In the genomic region with DNA sequence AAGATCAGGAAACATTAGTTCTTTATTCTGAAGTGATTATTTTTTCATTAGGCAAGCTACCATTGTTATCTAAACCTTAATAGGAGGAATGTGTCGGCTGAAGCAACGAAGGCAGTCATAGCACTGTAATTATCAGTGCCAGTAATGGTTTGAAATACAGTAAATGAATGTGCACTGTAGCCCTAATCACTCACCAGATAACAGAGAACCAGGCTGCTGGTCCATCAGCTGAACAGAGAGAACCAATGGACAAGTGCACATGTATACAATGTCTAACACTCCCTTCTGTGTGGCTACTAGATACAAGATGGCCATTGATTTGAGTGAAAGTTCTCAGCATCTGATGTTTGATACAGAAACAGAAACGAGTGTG, we compare ENCODE assay signal across 23 mouse cellular contexts.
DNase-seq lines count a peak whose midpoint lies in the region; ATAC-seq and TF ChIP-seq lines count a peak whose summit lies in the region.
"Had no signal": no experiment of that assay in that cellular context is flagged by ENCODE, and none has a peak within 500 bp of the region (broad histone marks: within the 10 kb centered on the region; RNA-seq: fewer than 3 reads in every experiment).

No protein-coding gene starts in this region.

- no peak for DNase-seq in forebrain, postnatal 0 days
- DNase-seq in heart, adult 11 months = peak; percentile 23
- no peak for DNase-seq in heart, postnatal 10 days
- DNase-seq in neural tube, embryonic 10.5 days (ENCODE audit: extremely low spot score, low spot score) = no peak
- DNase-seq: adrenal gland, postnatal 10 days; adrenal gland, postnatal 36 days; B cell, adult 2 months; cerebellum, adult 18-20 months; cerebellum, adult 9-10 months; cerebellum, postnatal 14 days; gastrocnemius, postnatal 25 days; heart, adult 2 months; kidney, adult 11 months; kidney, adult 8-10 months had no signal

- WGBS in forebrain, embryonic 13.5 days = 55% methylated on average over 3 of the region's 3 CpGs
- WGBS in forebrain, postnatal 0 days = 55% methylated on average over 3 of the region's 3 CpGs
- 81% methylated on average over 3 of the region's 3 CpGs for WGBS in neural tube, embryonic 12.5 days

- H3K4me3 ChIP-seq in forebrain, embryonic 13.5 days = no peak overlapping the region
- no peak overlapping the region for H3K4me3 ChIP-seq in forebrain, postnatal 0 days (ENCODE audit: low read depth, low read length)
- no peak overlapping the region for H3K4me3 ChIP-seq in neural tube, embryonic 12.5 days
- H3K4me3 ChIP-seq: heart, adult 2 months; heart, embryonic 10.5 days; heart, embryonic 13.5 days; intestine, embryonic 15.5 days had no signal

- H3K9me3 ChIP-seq in forebrain, embryonic 13.5 days (replicated peaks) = no peaks in the 10 kb centered on the region
- no peaks in the 10 kb centered on the region for H3K9me3 ChIP-seq in forebrain, postnatal 0 days (ENCODE audit: low read length)
- no peaks in the 10 kb centered on the region for H3K9me3 ChIP-seq in neural tube, embryonic 12.5 days
- H3K9me3 ChIP-seq: heart, embryonic 10.5 days; heart, embryonic 13.5 days; intestine, embryonic 15.5 days had no signal

- no peak overlapping the region for H3K9ac ChIP-seq in forebrain, embryonic 13.5 days
- no peak overlapping the region for H3K9ac ChIP-seq in forebrain, postnatal 0 days
- no peak overlapping the region for H3K9ac ChIP-seq in neural tube, embryonic 12.5 days
- H3K9ac ChIP-seq: heart, embryonic 13.5 days; hindbrain, embryonic 14.5 days; intestine, embryonic 15.5 days had no signal

- peak; percentile 30; the same call in 1 of the 2 replicates for ATAC-seq in forebrain, embryonic 13.5 days
- no peak for ATAC-seq in forebrain, postnatal 0 days
- ATAC-seq in neural tube, embryonic 12.5 days (ENCODE audit: low FRiP score, low read depth) = peak; percentile 43; the same call in 1 of the 2 replicates
- ATAC-seq: intestine, embryonic 15.5 days; Patski had no signal

- intact Hi-C loops in heart, postnatal 10 days (cut with DNase I) = no loop called here

- no peaks in the 10 kb centered on the region for H3K36me3 ChIP-seq in forebrain, embryonic 13.5 days (ENCODE audit: poor library complexity, severe bottlenecking)
- no peaks in the 10 kb centered on the region for H3K36me3 ChIP-seq in forebrain, postnatal 0 days (ENCODE audit: insufficient read depth)
- no peaks in the 10 kb centered on the region for H3K36me3 ChIP-seq in neural tube, embryonic 12.5 days
- H3K36me3 ChIP-seq: G1E; heart, embryonic 10.5 days; heart, embryonic 13.5 days; intestine, embryonic 15.5 days had no signal

- H3K4me2 ChIP-seq in forebrain, embryonic 13.5 days = no peak overlapping the region
- no peak overlapping the region for H3K4me2 ChIP-seq in forebrain, postnatal 0 days (ENCODE audit: low read depth)
- H3K4me2 ChIP-seq in neural tube, embryonic 12.5 days (replicated peaks) = no peak overlapping the region
- H3K4me2 ChIP-seq: heart, embryonic 13.5 days; hindbrain, embryonic 14.5 days; intestine, embryonic 15.5 days had no signal

- H3K27ac ChIP-seq in forebrain, embryonic 13.5 days = no peak overlapping the region
- H3K27ac ChIP-seq in forebrain, postnatal 0 days (ENCODE audit: low read depth, low read length) = no peak overlapping the region
- H3K27ac ChIP-seq in neural tube, embryonic 12.5 days = no peak overlapping the region
- H3K27ac ChIP-seq: heart, adult 2 months; heart, embryonic 10.5 days; heart, embryonic 13.5 days; hindbrain, embryonic 14.5 days; intestine, embryonic 15.5 days had no signal

- no peak for TF ChIP-seq CTCF in forebrain, postnatal 0 days (IDR thresholded peaks at IDR 0.05; ENCODE audit: low read depth)

- H3K4me1 ChIP-seq in forebrain, embryonic 13.5 days = no peaks in the 10 kb centered on the region
- H3K4me1 ChIP-seq in forebrain, postnatal 0 days (ENCODE audit: insufficient read depth) = no peaks in the 10 kb centered on the region
- H3K4me1 ChIP-seq in neural tube, embryonic 12.5 days = no peaks in the 10 kb centered on the region
- H3K4me1 ChIP-seq: heart, embryonic 10.5 days; heart, embryonic 13.5 days; intestine, embryonic 15.5 days had no signal

- no peaks in the 10 kb centered on the region for H3K27me3 ChIP-seq in forebrain, embryonic 13.5 days
- H3K27me3 ChIP-seq in forebrain, postnatal 0 days (ENCODE audit: insufficient read depth, low read length) = no peaks in the 10 kb centered on the region
- no peaks in the 10 kb centered on the region for H3K27me3 ChIP-seq in neural tube, embryonic 12.5 days (replicated peaks)
- H3K27me3 ChIP-seq: CH12.LX; heart, embryonic 13.5 days; intestine, embryonic 15.5 days; Patski had no signal
